Mouse (Mus musculus) forebrain, embryonic 11.5 days (tissue): ENCODE measurements around the gene Siglecf. TPM values are rescaled to one million over a fixed set of nuclear protein-coding genes. Genes with fewer than 3 reads are reported as not detected.
A peak's percentile ranks its signal among the peaks of the same experiment; 100 is the strongest.

ENCODE experiments used
- ATAC-seq: fragments of 200-750 bp; cut with Nextera tagmentation; replicated peaks from 2 replicates; pipeline ENCODE4 v1.8.0; 2017; ENCODE audit warnings: moderate TSS enrichment; ENCODE audit not compliant: low FRiP score
- DNase-seq: peaks from one replicate; pipeline ENCODE4 v3.0.0-alpha.2; 2017; ENCODE audit warnings: low spot score
- H3K27ac ChIP-seq: fragments of 300-500 bp; sonication (generic); 2 replicates; pipeline ENCODE4 v1.5.1; 2014; ENCODE audit warnings: low read depth, low read length
- H3K27me3 ChIP-seq: fragments of 300-500 bp; sonication (generic); 2 replicates; pipeline ENCODE4 v1.6.1; 2014; ENCODE audit warnings: mild to moderate bottlenecking, low read length, mixed read lengths; ENCODE audit not compliant: control insufficient read depth, insufficient read depth
- H3K36me3 ChIP-seq: fragments of 300-500 bp; sonication (generic); 2 replicates; pipeline ENCODE4 v1.6.1; 2014; ENCODE audit warnings: mild to moderate bottlenecking, low read length, moderate library complexity, mixed read lengths; ENCODE audit not compliant: control insufficient read depth, insufficient read depth
- H3K4me1 ChIP-seq: fragments of 300-500 bp; sonication (generic); replicated peaks from 2 replicates; pipeline ENCODE4 v1.6.1; 2014; ENCODE audit warnings: low read length, mixed read lengths; ENCODE audit not compliant: control insufficient read depth, insufficient read depth
- H3K4me2 ChIP-seq: fragments of 300-500 bp; sonication (generic); 2 replicates; pipeline ENCODE4 v1.6.1; 2014; ENCODE audit warnings: low read depth, mild to moderate bottlenecking, low read length, moderate library complexity, mixed read lengths; ENCODE audit not compliant: severe bottlenecking
- H3K4me3 ChIP-seq: fragments of 300-500 bp; sonication (generic); 2 replicates; pipeline ENCODE4 v1.5.1; 2014; ENCODE audit warnings: low read depth, low read length
- H3K9ac ChIP-seq: fragments of 300-500 bp; sonication (generic); 2 replicates; pipeline ENCODE4 v1.6.1; 2014; ENCODE audit warnings: low read length
- H3K9me3 ChIP-seq: fragments of 300-500 bp; sonication (generic); 2 replicates; pipeline ENCODE4 v1.6.1; 2016; ENCODE audit warnings: low read length, mixed read lengths; ENCODE audit not compliant: control insufficient read depth
- WGBS: fragments of 180-500 bp; shearing (Covaris S2); extraction: QIAGEN DNeasy Blood & Tissue Kit; methylation state at CpG from one replicate; pipeline ENCODE4 v1.1.7; 2014; 5-methylcytosine and 5-hydroxymethylcytosine counted together
- polyA plus RNA-seq: library from polyadenylated mRNA; unstranded; fragments of >200 nt; fragmentation: Nextera tagmentation; extraction: Ambion mirVana; gene quantifications from 2 replicates; pipeline ENCODE4 v1.2.1, GENCODE M21; 2014

Gene Siglecf
- polyA plus RNA-seq, 1 experiment from 2014 or later, result 0.23 TPM

GRCm38 (mm10) chr7:43353758-43354157 is 2.6 kb downstream of the Siglecf start:
- no peaks in the 10 kb centered on the region for H3K4me1 ChIP-seq
- H3K9ac ChIP-seq, result no peak overlapping the region
- H3K4me2 ChIP-seq, result no peak overlapping the region
- no peak overlapping the region for H3K27ac ChIP-seq
- no peaks in the 10 kb centered on the region for H3K9me3 ChIP-seq
- 90% methylated on average over 4 of the region's 4 CpGs for WGBS
- no peak for ATAC-seq
- H3K27me3 ChIP-seq, result no peaks in the 10 kb centered on the region
- no peaks in the 10 kb centered on the region for H3K36me3 ChIP-seq
- DNase-seq, result no peak
- H3K4me3 ChIP-seq, result no peak overlapping the region

- no peaks in the 10 kb centered on the region for H3K27me3 ChIP-seq
- H3K9me3 ChIP-seq, result no peaks in the 10 kb centered on the region
- 11% methylated on average over 12 of the region's 12 CpGs for WGBS
- no peak overlapping the region for H3K9ac ChIP-seq
- H3K36me3 ChIP-seq, result no peaks in the 10 kb centered on the region
- no peak overlapping the region for H3K27ac ChIP-seq
- DNase-seq (no peak), ATAC-seq (no peak; the same call in 1 of the 2 replicates)
- no peak overlapping the region for H3K4me2 ChIP-seq
- no peak overlapping the region for H3K4me3 ChIP-seq
- H3K4me1 ChIP-seq, result no peaks in the 10 kb centered on the region
Observed at GRCm38 (mm10) chr7:43354893-43355835, 4.0 kb downstream of the Siglecf start.

GRCm38 (mm10) chr7:43358556-43358955 is 7.4 kb downstream of the Siglecf start:
- no peaks in the 10 kb centered on the region for H3K36me3 ChIP-seq
- WGBS, result 93% methylated on average over 3 of the region's 3 CpGs
- no peak overlapping the region for H3K27ac ChIP-seq
- DNase-seq, result no peak
- no peaks in the 10 kb centered on the region for H3K9me3 ChIP-seq
- ATAC-seq, result no peak
- H3K4me3 ChIP-seq, result no peak overlapping the region
- no peak overlapping the region for H3K4me2 ChIP-seq
- no peak overlapping the region for H3K9ac ChIP-seq
- H3K4me1 ChIP-seq, result no peaks in the 10 kb centered on the region
- no peaks in the 10 kb centered on the region for H3K27me3 ChIP-seq

GRCm38 (mm10) chr7:43361442-43361841 is 10.3 kb downstream of the Siglecf start:
- no peak for ATAC-seq
- Histone ChIP-seq H3K4me1 (no peaks in the 10 kb centered on the region), H3K4me3 (no peak overlapping the region), H3K36me3 (no peaks in the 10 kb centered on the region), H3K9ac (no peak overlapping the region), H3K9me3 (no peaks in the 10 kb centered on the region), H3K27ac (no peak overlapping the region), H3K27me3 (no peaks in the 10 kb centered on the region), H3K4me2 (no peak overlapping the region)
- DNase-seq, result no peak
- WGBS, result 93% methylated on average over 1 of the region's 1 CpGs

- DNase-seq (no peak), ATAC-seq (no peak)
- Histone ChIP-seq H3K4me3 (no peak overlapping the region), H3K36me3 (no peaks in the 10 kb centered on the region), H3K9me3 (no peaks in the 10 kb centered on the region), H3K27me3 (no peaks in the 10 kb centered on the region), H3K4me1 (no peaks in the 10 kb centered on the region), H3K9ac (no peak overlapping the region), H3K4me2 (no peak overlapping the region), H3K27ac (no peak overlapping the region)
- 81% methylated on average over 4 of the region's 4 CpGs for WGBS
Observed at GRCm38 (mm10) chr7:43362021-43362420, 10.9 kb downstream of the Siglecf start.

GRCm38 (mm10) chr7:43378226-43378625 is 27.1 kb downstream of the Siglecf start:
- 17% methylated on average over 5 of the region's 5 CpGs for WGBS

GRCm38 (mm10) chr7:43392349-43393121 is 41.4 kb downstream of the Siglecf start:
- H3K9ac ChIP-seq, result no peak overlapping the region
- WGBS, result 80% methylated on average over 8 of the region's 8 CpGs
- no peak for ATAC-seq

More at GRCm38 (mm10) chr7:43378226-43378625, 27.1 kb downstream of the Siglecf start:
- no peak overlapping the region for H3K9ac ChIP-seq
- H3K27me3 ChIP-seq, result no peaks in the 10 kb centered on the region
- no peak overlapping the region for H3K4me3 ChIP-seq
- no peak overlapping the region for H3K4me2 ChIP-seq
- H3K27ac ChIP-seq, result no peak overlapping the region
- no peaks in the 10 kb centered on the region for H3K4me1 ChIP-seq
- ATAC-seq, result no peak
- H3K36me3 ChIP-seq, result no peaks in the 10 kb centered on the region
- DNase-seq, result peak; percentile 62
- no peaks in the 10 kb centered on the region for H3K9me3 ChIP-seq

GRCm38 (mm10) chr7:43399501-43399900 is 48.4 kb downstream of the Siglecf start:
- Histone ChIP-seq H3K9ac (no peak overlapping the region), H3K4me2 (no peak overlapping the region), H3K4me3 (no peak overlapping the region), H3K4me1 (no peaks in the 10 kb centered on the region), H3K27me3 (no peaks in the 10 kb centered on the region), H3K36me3 (no peaks in the 10 kb centered on the region), H3K27ac (no peak overlapping the region), H3K9me3 (no peaks in the 10 kb centered on the region)
- ATAC-seq (no peak), DNase-seq (no peak)
- WGBS, result 81% methylated on average over 2 of the region's 2 CpGs

More at GRCm38 (mm10) chr7:43392349-43393121, 41.4 kb downstream of the Siglecf start:
- Histone ChIP-seq H3K27ac (no peak overlapping the region), H3K27me3 (no peaks in the 10 kb centered on the region), H3K4me2 (no peak overlapping the region), H3K36me3 (no peaks in the 10 kb centered on the region), H3K4me3 (no peak overlapping the region), H3K4me1 (no peaks in the 10 kb centered on the region), H3K9me3 (no peaks in the 10 kb centered on the region)
- no peak for DNase-seq
